Mouse (Mus musculus) inflammation-experienced regulatory T-cells, adult 6 months (primary cell): ENCODE results near the gene Auts2. TPM values are rescaled to one million over a fixed set of nuclear protein-coding genes. Genes with fewer than 3 reads are reported as not detected.

Source experiments
- ATAC-seq: one replicate; pipeline ENCODE4 v1.8.0; 2017
- polyA plus RNA-seq, 3 experiments: library from polyadenylated mRNA; unstranded; fragments of 100-300 nt; shearing (Covaris generic); gene quantifications; one replicate each; pipeline ENCODE4 v1.2.1; 2017

Gene Auts2
- polyA plus RNA-seq, 3 experiments from 2014 or later: not detected

- no peak for ATAC-seq
Observed at GRCm38 (mm10) chr5:132498896-132499295, 44.2 kb downstream of the Auts2 start.

DNA sequence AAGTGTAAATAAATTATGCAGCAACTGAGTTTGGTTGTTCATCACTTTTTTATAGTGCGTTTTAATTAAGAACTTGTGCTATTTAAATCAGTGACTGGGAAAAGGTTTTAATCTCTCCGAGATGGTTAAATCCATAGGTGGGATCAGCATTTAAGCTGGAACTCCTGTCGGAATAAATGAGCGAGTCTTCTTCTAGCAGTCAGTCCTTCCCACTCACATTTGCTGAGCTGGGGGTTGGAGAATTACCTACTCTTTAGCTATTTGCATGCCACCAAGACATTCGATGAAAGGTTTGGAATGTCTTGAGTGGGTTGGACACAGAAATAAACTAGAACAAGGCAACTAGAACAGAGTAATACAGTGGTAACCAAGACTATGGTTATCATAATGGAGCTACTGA lies 45.1 kb downstream of the Auts2 start:
- ATAC-seq: no peak

GRCm38 (mm10) chr5:132492793-132493192 lies 50.4 kb downstream of the Auts2 start:
- ATAC-seq: no peak

- ATAC-seq: no peak
Observed at GRCm38 (mm10) chr5:132492040-132492439, 51.1 kb downstream of the Auts2 start.

DNA sequence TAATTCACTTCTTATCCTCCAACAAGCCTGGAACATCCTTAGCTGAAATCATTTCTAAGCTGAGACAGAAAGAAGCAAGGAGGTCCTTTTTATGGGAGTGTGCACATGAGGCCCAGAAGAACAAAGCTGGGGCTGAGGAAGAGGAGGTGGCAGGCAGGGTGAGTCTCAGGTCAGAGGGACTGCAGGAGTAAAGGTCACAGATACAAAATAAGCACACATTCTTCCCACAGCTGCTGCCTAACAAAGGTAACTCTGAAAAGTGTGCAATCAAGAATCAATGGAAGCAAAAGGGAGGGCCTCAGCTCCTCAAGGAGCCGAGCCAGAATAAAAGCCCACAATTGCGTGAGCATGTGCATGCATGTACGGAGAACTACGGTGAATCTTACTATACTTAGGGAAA lies 51.6 kb downstream of the Auts2 start:
- ATAC-seq: no peak

- ATAC-seq: no peak
Observed at GRCm38 (mm10) chr5:132490326-132490725, 52.8 kb downstream of the Auts2 start.

DNA sequence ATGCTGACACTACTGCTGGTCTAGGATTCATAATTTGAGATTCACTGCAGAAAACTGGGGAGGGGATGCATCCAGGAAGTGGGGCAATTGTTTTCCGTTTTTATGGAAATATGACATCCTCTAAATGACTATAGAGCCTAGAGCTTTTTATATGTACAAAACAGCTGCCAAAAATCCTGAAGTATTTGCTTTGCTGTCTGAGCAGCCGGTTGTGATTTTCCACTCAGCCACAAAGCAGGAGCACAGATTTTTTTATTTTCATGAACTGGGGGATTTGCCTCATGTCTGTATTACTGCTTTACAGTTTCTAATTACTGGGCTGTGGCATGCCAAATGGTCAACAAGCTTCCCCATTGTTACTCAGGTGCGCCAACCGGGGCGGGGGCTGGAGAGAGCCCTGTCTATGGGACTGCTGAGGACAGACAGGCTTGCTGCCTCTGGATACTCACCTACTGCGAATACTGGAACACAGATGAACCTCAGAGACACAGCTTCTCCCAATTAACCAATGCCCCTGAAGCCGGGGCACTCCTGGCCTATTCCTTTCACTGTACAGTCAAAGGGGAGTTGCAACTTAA lies 53.3 kb downstream of the Auts2 start:
- ATAC-seq: no peak

DNA sequence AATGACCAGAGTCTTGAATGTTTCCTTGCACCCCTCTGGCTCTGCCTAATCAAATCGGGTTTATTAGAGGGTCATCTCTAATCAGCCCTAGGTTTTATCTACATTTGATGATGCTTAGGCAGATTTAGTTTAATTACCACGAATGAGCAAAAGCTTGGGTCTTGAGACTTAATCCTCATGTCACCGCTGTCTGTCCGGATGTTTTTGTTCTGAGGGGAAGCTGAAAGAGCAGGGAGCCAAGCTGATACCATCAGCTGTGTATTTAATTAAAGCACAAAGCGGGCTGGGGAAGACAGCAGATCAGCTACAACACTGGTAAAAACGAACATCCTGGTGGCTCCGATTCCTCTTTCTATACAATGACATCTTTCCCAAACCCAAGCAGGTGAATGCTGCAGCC lies 56.3 kb downstream of the Auts2 start:
- no peak for ATAC-seq

- no peak for ATAC-seq
Observed at GRCm38 (mm10) chr5:132485994-132486393, 57.1 kb downstream of the Auts2 start.

DNA sequence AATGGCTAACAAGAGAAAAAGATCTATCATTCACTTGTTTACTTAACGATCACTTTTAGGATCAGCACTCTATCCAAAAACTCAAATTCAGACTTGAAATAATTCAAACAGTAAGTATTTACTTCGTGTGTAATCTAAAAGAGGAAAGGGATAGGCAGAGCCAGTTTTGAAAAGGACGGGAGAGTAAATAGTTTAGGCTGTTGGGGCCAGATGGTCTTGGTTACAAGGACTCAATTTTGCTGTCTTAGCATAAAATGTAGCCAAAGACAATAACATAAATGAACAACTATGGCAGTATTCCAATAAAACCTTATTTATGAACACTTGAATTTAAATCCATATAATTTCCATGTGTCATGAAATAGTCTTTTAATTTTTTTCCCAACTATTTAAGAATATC lies 57.7 kb downstream of the Auts2 start:
- ATAC-seq: no peak

GRCm38 (mm10) chr5:132481476-132481875 lies 61.7 kb downstream of the Auts2 start:
- no peak for ATAC-seq

DNA sequence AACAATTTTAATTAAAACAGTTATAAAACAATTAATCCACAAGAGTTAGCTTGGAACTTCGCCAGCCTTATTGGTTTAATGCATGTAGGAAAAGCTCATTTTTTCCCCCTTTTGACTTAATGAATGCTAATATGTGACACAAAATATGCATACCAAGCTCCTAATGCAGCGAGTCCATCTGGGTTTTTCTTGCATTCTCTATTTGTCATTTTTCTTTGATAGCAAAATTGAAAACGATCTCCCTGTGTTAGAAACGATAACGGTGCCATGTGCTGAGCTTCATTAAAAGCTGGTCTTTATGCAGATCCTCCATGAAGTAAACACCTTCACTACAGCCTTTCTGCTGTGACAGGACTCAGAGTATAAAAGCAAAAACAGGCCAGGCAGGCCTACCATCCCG lies 62.7 kb downstream of the Auts2 start:
- no peak for ATAC-seq

GRCm38 (mm10) chr5:132479227-132479857 lies 63.8 kb downstream of the Auts2 start:
- ATAC-seq: no peak

- no peak for ATAC-seq
Observed at GRCm38 (mm10) chr5:132477533-132477932, 65.6 kb downstream of the Auts2 start.

DNA sequence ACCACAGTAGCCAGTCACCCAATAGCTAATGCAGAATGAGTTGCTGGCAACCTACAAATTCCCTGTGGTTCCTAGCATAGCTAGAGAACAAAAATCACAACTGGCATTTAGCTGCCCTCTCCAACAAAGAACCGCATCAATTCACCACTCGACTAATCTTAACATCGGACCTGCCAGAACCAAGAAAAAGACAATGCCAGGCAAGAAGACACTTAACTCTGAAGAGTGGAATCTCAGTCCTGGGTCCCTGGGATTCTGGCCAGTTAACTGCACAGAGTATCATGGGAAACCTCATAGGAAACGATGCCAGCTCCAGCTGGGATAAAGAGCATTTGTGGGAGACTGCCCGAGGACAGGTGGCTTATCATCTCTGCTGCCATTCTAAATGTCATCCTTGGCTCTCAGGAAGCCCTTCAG lies 70.2 kb downstream of the Auts2 start:
- no peak for ATAC-seq

DNA sequence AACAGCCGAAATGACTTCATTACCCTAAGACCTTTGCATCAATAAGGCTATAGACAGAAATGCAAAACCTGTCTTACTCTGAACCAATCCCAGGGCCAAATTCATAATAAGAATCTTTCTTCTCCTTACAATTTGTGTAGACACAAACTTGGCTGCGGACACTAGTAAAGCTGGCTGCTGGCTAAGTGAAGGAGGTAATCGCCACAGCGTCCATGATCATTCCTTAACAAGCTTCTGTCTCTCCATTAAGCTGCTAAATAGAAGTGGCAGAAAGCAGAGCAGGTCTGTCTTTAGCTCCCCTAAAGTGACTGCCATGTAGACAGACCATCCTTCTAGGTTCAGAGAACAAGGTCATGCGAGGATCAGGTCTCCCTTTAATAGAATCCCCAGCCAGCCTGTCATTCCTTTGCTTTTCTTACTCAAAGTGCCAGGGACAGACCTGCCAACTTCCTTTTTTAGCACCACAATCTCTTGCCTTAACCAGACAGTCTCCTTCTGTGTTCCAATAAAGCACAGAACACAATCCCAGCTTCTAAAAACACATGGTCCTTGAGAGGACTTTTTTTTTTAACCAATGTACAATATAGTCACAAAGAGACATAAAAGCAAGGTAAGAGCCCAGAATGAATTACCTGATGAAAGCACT lies 70.8 kb downstream of the Auts2 start:
- no peak for ATAC-seq

DNA sequence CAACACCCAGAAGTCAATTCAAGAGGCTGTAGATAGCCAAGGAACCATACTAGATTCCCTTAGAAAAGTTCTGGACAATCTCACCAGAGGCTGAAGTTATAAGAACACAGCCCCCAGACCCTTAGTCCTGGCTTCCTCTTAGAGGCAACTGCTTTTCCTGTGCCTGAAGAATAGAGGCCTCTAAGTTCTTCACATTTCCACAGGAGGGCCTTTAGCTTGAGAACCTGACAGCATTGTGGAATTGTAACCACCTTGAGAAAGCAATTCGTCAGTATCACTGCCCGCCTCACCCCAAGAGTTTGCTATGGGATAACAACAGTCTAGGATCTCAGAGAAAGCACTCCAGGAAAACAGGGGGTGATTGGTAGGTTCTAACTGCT lies 75.8 kb downstream of the Auts2 start:
- ATAC-seq: no peak

GRCm38 (mm10) chr5:132466427-132467363 lies 76.4 kb downstream of the Auts2 start:
- no peak for ATAC-seq

DNA sequence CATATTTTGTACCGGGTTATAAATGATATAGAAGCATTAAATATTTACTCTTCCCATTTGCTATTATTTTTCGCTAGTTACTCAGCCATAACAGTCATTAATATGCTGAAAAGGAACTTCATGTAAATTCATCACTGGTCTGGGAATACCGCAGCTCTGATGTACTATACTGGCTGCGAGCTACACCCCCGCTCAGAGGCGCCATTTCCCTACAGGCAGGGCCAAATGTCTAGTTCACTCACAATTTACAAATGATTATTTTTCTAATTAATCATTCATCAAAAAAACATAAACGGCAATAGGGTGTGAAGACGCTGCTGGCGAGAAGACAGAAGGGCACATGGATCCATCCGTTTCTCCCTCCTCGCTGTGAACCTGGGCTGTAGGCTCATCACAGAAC lies 80.6 kb downstream of the Auts2 start:
- no peak for ATAC-seq

DNA sequence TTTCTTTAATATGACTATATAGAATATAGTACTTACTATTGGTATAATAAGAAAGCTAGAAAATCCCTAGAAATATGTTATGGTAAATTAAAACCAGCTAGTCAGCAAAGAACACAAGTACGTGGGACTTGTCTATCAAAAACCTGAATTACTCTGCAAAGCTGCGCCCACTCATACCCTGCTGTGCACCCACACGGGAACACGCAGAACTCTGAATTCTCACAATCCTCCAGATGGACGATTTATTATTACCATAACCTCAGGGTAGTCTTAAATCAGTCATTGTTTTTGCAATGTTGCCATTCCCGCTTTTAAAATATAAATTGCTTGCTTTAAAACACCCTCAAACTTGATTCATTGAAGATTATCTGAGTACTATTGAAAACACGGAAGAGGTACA lies 84.6 kb downstream of the Auts2 start:
- ATAC-seq: no peak

- ATAC-seq: no peak
Observed at GRCm38 (mm10) chr5:132452381-132452780, 90.8 kb downstream of the Auts2 start.

DNA sequence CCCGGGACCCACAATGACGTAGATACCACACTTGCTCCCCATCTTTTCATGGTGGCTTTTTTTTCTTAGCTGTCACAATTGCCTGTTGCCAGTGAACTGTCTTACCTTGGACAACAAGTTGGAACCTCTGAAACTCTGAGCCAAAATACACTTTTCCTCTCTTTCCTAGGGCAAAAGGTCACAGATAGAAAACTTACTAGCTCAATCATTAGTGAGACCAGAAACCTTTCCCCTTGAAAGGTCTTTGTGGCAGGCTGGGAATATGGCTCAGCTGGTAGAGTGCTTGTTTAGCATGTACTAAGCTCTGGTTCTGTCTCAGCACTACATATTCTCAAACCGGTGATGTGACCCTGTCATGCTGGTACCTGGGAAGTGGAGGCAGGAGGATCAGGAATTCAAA lies 93.1 kb downstream of the Auts2 start:
- no peak for ATAC-seq

- ATAC-seq: no peak
Observed at GRCm38 (mm10) chr5:132448401-132449066, 94.6 kb downstream of the Auts2 start.
